Mouse (Mus musculus) thymus, adult 2 months (tissue): Measurements from ENCODE around the gene Mtif3.

ENCODE experiments used
- CTCF ChIP-seq: fragments of 200-500 bp; IDR thresholded peaks from 2 replicates; pipeline ENCODE4 v1.5.1; 2012; ENCODE audit warnings: mild to moderate bottlenecking, control low read depth, low read length, moderate library complexity, borderline replicate concordance; ENCODE audit not compliant: control insufficient read depth, poor library complexity, insufficient read depth; ENCODE audit errors: extremely low read depth
- POLR2A ChIP-seq: fragments of 200-500 bp; IDR thresholded peaks from 2 replicates; pipeline ENCODE4 v1.6.1; 2012; ENCODE audit warnings: mild to moderate bottlenecking, low read length, control low read depth, moderate library complexity; ENCODE audit not compliant: control insufficient read depth, poor library complexity, insufficient read depth; ENCODE audit errors: extremely low read depth

- TF ChIP-seq POLR2A (peak; percentile 53; the same call in 1 of the 2 replicates), CTCF (no peak)
These were observed 15.0 kb downstream of the Mtif3 start, which contains the start of gene Gtf3a for GRCm38 (mm10) chr5:146948508-146949088.
